Mouse (Mus musculus) kidney, postnatal 36 days (tissue): ENCODE data around the gene Stac2.

Experiments used
- DNase-seq, 2 experiments: peaks; one replicate each; pipeline ENCODE4 v3.0.0; 2021 to 2022; ENCODE audit warnings: mixed read lengths in 2 of 2

Gene Stac2

DNA sequence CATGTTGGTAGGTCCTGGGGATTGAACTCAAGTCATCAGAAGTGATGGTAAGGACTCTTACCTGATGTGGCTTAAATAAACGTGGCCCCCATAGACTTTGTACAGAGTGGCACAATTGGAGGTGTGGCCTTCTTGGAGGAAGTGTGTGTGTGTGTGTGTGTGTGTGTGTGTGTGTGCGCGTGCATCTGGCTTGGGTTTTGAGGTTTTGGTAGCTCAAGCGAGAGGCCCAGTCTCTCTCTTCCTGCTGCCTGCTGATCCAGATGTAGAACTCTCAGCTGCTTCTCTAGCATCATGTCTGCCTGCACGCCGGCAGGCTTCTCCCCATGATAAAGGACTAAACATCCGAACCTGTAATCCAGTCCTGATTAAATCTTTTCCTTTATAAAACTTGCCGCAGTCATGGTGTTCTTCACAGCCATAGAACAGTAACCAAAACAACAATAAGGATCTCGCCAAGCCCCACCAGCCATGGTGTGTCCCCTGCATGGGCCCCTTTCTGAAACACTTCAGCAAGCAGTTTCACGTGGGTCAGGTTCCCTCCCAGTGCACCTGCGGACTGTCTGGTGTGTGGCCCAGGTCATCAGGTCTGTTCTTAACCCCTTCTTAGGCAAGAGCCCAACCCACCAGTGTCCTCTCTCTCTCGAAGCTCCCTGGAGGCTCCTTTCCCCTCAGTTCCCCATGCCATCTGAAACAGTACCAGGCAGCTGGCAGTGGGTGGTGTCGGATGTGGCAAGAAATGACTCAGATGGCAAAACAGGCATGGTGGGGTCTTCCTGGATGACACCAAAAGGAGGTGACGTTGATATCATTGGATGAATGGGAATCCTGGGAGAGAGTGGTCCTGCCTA is 3.4 kb downstream of the Stac2 start:
- no peak for DNase-seq

DNA sequence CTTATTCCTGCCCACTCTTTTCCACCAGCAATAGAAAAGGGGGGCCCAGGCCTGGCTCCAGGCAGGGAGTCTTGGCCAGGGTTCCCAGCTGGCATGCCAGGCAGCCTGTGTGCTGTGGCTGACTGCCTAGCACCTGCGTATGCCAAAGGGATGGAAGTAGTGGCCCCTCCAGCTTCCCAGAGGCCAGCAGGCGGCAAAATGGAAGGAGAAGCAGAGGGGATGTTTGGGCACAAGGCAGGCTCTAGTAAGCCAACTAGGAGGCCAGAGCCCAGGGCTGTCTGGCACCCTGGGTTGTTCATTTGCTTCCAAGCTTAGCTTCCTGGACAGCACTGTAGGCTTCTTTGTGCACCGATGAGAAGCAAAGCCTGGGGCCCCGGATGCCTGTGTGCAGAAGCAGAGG is 5.5 kb downstream of the Stac2 start:
- DNase-seq: no peak

DNA sequence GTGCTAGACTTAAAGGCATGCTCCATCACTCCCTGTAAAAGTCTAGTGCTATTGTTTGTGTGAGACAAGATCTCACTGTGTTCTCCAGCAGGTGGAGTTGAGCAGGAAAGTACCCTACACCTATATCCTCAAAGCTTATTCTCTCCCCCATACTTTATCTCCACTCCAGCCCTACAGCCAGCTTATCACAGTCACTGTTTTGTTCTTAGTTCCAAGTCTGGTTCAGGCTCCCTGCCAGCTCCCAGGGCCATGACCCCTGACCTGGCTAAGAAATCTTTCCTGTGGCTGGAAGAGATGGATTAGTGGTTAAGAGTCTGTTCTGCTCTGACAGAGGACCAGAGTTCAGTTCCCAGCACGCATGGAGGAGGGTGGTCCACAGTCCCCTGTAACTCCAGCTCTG is 6.8 kb downstream of the Stac2 start:
- peak in 1 of 2 experiments; percentile 41 for DNase-seq

DNA sequence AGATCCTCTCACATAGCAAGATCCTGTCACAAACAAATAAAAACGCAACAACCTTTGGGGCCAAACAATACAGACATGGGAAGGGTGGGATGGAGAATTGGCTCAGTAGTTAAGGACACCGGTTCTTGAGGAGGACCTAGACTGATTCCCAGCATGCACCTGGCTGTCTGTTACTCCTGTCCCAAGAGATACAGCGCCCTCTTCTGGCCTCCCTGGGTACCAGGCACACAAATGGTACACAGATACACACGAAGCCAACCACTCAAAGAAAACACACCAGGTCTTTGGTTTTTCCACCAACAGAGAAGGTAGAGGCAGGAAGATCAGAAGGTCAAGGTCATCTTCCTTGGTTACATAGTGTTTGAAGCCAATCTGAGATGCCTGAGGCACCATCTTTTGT is 7.7 kb downstream of the Stac2 start:
- DNase-seq: no peak

DNA sequence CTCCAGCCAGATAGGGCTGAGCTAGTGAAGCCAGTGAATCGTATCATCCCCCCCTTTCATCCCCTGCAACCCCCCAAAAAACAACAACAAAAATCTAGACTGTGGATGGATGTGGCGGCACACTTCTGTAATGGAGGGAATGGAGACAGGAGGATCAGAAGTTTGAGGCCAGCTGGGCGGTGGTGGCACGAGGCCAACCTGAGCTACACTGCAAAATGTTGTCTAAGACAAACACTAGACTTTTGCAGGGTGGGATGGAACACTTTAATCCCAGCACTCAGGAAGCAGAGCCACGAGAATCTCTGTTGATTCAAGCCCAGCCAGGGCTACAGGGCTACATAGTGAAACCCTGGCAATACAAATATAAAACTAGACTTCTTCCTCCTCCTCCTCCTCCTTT is 9.2 kb downstream of the Stac2 start:
- DNase-seq: no peak

DNA sequence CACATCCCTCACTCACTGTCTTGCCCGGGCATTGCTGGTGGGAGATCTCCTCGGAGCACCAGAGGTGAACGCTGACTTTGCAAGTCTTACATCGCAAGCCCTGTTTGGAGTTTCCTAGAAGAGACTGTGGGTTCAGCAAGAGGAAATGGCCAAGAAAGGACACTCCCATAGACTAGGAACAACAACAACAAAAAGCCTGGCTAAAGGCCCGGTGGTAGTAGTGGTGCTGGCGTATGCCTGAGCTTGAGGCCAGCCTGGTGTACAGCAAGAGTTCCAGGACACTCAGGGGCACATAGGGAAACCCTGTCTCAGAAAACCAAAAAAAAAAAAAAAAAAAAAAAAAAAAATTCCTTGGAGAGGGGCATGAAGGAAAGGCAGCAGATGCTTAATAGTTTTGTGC is 10.5 kb downstream of the Stac2 start:
- DNase-seq: peak; percentile 53 to 60

DNA sequence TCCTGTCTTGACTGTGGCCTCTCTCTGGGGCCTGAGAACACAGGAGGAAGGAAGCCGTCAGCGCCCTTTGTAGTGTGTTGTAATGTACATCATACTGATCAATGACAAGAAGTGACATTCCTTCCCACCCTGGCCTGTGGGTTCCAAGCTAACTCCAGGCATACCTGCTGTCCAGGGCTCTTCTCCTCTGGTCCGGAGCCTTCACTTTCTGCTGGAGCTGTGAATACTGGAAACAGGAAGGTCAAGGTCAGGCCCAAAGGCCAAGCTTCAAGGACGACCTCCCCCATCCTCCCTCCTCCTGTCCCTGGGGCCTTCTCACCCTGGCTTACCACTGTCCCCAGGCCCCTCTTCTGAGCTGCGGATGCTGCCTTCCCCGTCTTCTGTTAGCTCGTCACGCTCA is 12.3 kb downstream of the Stac2 start:
- no peak for DNase-seq

DNA sequence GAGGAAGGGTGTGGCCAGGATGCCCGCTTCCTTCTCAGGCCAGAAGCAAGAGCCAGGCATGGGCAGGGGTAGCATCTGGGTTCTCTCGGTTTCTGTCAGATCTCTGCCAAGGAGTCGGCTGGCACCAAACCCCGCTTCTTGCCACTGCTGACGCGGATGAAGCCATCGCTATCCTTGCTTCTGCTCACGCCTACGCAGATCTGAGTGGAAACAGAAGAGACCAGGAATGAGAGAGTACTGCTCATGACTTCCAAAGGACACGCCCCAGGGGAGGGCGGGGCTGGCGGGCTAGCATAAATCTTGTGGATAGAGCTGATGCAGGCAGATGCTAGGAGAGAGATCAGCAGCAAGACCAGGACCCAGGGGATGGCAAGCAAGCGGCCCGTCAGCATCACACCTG is 15.4 kb downstream of the Stac2 start:
- peak in 1 of 2 experiments; percentile 40 for DNase-seq

DNA sequence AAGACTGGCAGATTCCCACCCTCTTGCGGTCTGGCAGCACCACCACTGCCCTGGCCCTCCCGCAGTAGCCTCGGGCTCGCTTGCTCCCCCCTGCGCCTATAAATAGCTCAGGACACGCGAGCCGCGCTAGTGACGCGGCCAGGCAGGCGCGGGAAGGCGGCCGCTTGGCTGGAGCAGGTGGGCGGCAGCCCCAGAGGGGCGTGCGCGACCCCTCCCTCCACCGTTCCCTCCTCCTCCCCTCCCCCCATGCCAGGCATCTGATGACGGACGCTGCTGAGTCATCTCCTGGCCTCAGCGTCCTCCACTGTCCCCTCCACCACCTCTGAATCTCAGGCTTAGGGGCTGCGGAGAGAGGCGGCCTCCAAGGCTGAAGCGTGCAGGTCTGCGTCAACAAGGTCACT is 17.3 kb downstream of the Stac2 start:
- peak in 1 of 2 experiments; percentile 29 for DNase-seq

DNA sequence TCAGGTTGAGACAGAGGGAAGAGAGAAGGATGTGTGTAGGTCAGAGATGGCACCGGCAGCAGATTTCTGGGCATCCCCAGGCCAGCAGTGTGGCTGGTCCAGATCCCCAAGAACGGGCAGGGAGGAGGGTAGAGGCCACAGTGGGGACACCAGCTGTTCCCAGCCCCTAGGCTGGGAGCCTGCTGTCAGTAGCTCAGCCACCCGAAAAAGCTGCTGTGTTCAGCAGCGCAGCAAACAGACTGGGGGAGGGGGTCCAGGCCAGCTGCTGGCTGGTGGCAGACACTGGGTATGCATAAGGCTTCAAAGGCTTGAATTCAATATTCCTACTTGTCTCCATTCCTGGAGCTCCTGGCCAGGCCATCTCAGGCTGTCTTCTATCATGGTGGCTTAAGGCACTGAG is 18.4 kb downstream of the Stac2 start:
- DNase-seq: no peak

DNA sequence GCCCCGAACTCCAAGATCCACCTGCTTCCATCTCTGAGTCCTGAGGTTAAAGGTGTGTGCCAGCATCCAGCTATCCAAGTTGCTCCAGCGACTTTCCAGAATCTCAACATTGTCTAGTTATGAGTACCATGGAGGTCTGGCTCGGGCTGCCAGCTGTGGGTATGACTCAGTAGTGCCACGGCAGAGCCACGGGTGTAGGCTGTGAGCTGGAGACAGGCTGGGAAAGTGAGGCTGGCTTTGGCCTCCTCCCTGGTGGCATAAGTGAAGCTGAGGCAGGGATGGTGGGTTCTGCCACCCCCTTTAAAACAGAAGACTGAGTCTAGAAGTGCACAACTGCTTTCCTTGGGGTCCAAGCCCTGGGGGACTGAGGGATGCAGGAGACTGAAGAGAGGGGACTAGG is 19.2 kb downstream of the Stac2 start:
- DNase-seq: no peak

DNA sequence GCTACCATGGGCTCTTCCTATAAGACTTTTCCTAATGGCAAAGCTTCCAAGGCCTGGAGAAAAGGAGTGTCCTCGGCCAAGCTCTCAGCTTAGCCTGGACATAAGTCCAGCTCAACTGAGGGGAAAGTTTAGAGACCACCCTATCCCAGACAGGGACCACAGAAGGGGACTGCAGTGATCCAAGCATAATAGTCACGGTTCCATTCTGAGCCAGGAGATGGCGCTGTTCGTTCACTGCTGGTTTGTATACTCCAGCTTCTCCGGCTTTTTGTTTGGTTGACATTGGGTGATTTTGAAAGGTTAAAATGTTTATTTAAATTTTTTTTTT is 21.9 kb downstream of the Stac2 start:
- peak; percentile 71 to 91 for DNase-seq

DNA sequence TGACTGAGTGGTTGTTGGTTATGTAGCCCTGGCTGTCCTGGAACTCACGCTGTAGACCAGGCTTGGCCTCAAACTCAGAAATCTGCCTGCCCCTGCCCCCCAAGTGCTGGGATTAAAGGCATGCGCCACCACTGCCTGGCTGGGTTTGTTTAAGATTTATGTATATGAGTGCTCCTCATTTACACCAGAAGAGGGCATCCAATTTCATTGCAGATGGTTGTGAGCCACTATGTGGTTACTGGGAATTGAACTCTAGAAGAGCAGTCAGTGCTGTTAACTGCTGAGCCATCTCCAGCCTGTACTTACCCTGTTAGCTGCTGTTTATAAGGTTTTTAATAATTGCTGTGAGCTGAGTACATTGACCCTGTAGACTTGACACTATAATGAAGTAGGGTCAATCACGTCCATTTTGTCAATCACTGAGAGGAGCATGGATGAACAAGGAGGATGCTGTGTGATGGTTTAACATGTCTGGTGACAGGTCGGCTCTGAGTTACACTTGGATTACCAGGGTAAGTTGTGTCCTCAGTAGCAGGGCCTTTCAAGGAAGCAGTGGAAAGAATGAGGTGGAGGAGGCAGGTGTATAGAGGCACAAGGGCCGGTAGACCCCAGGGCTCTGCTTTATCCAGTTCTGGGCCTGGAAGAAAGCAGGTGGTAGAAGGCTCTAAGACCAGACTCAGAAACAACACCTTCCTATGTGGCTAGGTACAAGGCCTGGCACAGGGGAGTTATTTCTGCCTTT is 22.4 kb downstream of the Stac2 start:
- DNase-seq: no peak

DNA sequence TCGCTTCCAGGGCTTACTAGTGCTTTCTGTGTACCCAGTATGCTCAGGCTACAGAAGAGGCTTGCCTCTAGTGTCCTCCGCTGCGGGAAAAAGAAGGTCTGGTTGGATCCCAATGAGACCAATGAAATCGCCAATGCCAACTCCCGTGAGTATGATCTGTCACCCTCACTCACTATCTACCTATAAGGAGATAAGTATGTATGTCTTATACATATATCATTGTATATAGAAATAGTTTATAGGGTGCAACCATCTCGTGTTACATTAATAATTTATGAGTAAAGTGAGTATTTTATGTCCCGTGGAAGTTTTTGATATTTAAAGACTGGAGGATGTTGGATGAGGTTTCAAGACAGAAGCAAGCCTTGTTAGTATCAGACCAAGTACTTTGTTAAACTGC is 25.5 kb downstream of the Stac2 start:
- DNase-seq: no peak

DNA sequence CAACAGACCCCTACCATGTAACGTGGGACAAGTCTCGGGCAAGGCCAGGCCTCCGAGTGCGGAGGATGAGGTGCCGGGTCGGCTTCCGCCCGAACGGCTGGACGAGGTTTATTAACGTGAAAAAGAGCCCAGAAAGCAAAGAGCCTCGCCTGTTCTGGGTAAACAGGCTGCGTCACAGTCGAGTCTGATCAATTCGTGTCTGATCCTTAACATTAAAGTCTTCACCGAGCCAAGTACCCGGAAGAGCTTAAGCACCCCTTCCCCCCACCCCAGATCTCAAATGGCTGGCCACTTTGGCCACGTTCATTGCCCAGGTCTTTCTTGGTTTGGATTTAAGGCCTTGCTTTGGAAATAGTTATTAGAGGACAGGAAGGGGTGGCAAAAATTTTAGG is 26.0 kb downstream of the Stac2 start:
- DNase-seq: no peak

DNA sequence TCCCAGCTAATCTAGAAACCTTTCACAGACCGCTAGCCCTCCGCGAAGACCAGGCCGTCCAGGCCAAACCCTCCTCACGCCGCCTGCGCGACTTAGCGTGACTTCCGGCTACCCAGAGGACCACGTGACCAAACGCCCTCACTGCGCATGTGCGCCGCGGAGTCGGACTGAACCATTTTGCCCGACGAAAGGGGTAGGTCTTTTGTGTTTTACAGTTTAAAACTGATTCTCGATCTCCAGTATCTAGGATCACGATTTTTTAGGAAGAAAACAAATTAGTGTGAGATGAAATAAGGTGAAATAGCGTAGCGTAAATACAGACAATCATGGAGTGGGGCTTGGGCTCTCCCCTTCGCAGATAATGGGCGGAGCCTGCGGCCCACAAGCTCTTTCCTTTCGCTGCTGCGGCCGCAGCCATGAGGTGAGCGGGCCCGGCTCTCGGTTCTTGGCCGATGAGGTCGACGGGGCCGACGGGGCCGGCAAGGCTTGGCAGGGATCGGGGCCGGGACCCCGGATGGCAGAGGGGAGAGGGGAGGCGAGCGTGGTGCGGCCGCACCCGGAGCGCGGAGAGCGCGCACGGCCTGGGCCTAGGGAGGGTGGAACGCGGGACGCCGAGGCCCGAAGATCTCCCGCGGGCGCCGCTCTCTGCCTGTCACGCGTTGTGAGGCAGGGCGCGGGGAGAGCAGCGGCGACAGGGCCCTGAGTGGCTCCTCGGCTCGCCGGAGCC is 26.5 kb downstream of the Stac2 start, which contains the start of gene Rpl19:
TSS of gene Rpl19 (plus strand) at position 141 of the 727 bp plus-strand sequence.
- DNase-seq: peak; percentile 92 to 94

DNA sequence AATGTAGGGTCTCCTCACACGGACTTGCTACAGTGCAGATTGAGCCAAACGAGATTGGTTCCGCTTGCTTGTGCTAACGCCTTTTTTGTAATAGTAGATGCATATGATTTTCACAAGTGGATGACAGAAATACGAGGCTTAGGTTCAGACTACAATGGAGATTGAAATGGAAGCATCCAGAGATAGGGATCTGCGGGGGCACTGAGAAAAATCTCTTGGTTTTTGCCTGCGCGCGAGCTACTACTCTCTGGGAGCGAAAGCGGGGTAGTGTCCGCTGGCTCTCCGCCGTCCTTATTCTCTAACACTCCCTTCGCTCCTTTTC is 27.1 kb downstream of the Stac2 start:
- DNase-seq: no peak

DNA sequence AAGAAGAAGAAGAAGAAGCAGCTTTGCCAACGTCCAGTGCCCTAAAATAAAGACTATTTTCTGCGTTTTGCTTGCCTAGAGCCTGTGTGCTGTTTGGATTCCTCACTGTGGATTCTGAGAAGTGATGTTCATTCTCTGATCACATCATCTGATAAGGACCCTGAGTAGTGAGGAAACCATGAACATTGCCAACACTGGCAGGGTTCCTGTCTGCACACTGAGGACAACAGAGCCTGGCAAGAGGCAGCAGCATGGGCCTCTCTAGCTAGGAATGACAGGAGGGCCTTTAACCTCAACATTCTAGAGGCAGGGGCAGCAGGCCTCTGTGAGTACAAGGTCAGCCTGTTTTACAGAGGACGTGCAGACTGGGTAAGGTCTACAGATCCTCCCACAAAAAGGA is 28.7 kb downstream of the Stac2 start:
- no peak for DNase-seq

DNA sequence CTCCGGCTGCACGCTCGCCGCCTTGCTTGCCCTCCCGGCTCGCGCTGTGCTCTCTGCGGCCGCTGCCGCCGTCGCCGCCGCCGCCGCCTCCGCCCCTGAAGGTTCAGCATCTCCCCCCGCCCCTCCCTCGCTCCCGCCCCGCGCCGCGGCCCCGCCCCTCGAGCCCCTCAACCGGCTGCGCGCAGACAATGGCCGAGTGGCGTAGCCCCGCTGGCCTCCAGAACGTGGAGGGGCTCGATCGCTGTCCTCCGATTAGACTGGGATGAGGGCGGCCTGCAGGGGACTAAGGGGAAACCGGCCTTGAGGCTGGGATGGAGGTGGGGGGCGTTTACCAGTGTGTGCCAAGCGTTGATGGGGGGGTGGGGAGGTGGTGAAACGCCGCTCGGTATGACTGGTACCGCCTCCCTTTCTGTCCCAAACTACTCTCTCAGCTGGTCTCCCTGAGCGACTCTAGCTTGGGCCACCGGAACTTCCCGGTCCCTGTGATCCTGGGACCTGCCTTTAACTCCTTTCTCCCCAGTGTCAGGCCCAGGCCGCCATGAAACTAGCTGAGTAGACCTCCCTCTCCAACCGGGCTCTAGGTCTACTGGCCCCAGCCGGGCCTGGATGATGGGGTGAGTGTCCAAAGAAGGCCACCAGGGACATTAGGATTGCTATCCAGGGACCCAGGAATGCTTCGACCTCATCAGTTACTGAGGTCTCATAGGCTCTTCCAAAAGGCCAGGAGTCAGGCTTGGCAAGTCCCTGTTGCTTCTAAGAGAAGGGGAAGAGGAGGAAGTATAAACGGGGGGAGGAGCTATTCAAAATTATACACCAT is 30.5 kb downstream of the Stac2 start, which contains the start of gene Cacnb1:
TSS of gene Cacnb1 (minus strand) at position 480 of the 817 bp plus-strand sequence.
- DNase-seq: peak; percentile 60 to 81

DNA sequence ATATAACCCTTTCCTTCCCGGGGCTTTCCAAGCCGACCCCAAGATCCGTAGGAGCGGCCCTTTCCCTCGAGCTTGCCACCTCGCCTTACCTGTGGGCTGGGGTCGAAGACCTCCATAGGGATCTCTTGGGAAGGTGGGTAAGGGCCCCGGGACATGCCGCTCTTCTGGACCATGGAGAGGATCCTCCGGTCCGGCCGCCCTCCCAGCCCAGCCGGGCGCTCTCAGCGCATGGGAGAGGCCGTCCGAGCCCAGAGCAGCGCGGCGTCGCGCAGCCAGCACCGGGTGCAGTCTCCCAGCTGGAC is 31.1 kb downstream of the Stac2 start:
- DNase-seq: no peak

DNA sequence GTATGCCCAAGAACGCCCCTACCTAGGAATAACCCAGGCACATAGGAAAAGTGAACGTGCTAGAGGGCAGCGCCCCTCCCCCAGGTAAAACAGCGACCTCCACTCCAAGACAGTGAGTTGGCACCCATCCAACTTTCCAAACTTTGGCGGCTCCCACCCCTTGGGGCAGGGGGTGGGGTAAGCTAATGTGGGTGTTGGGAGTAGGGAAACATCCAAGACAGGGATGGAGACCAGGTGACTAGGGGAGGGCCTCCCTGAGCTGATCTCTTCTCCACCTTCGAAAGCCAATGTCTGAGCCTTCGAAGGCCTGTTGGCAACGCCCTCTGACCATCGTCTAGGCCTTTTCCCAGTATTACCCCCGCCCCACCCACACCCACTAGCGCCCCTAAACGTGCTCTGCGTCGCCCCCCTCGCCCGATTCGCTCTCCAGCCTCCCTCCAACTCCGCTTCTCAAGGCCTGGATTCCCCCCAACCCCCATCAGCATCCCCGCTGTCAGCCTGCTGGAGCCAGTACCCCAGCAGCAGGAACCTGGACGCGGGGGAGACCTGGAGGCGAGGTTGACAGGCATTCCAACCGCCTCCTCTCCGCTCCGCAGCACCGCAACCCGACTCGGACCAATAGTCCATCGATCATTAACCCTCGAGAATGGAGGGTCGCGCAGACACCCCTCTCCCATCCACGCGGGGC is 31.6 kb downstream of the Stac2 start:
- DNase-seq: peak in 1 of 2 experiments; percentile 42

DNA sequence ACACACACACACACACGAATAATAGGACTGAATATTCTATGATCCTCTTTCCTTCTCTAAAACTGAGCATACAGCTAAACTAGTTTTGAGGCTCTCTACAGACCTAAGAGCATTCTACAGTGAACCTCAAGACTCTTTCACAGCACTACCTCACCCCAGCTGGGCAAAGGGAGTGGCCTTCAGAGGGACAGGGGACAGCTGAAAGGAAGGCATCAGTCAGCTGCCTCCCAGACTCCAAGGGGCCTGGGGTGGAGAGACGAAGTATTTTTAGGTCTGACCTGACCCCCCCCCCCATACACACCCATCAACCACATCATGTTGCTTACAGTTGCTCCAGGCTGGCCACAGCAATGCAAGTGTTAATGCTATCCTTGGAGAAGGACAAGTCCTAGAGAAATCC is 32.1 kb downstream of the Stac2 start:
- DNase-seq: no peak
